Comparison of ENCODE assay signal across 34 mouse cellular contexts in genomic region chr13:96458018-96458417, GRCm38 (mm10). TPM values are rescaled to one million over a fixed set of nuclear protein-coding genes. Genes with fewer than 3 reads are reported as not detected.
DNase-seq lines count a peak whose midpoint lies in the region; ATAC-seq and TF ChIP-seq lines count a peak whose summit lies in the region.
"Had no signal": no experiment of that assay in that cellular context is flagged by ENCODE, and none has a peak within 500 bp of the region (broad histone marks: within the 10 kb centered on the region; RNA-seq: fewer than 3 reads in every experiment).

No protein-coding gene starts in this region.

- H3K27me3 ChIP-seq in embryonic facial prominence, embryonic 13.5 days, result no peaks in the 10 kb centered on the region
- no peaks in the 10 kb centered on the region for H3K27me3 ChIP-seq in embryonic facial prominence, embryonic 10.5 days (replicated peaks; ENCODE audit: low read depth, poor library complexity, severe bottlenecking)
- no peaks in the 10 kb centered on the region for H3K27me3 ChIP-seq in intestine, embryonic 14.5 days (replicated peaks; ENCODE audit: control insufficient read depth, insufficient read depth, low read length)
- H3K27me3 ChIP-seq in intestine, postnatal 0 days (replicated peaks; ENCODE audit: control insufficient read depth, insufficient read depth, low read length), result no peaks in the 10 kb centered on the region
- no peaks in the 10 kb centered on the region for H3K27me3 ChIP-seq in embryonic facial prominence, embryonic 15.5 days
- H3K27me3 ChIP-seq in limb, embryonic 15.5 days, result no peaks in the 10 kb centered on the region
- no peaks in the 10 kb centered on the region for H3K27me3 ChIP-seq in heart, embryonic 11.5 days (ENCODE audit: control insufficient read depth, insufficient read depth, low read length)
- H3K27me3 ChIP-seq: CH12.LX; neural tube, embryonic 13.5 days had no signal

- H3K4me2 ChIP-seq in embryonic facial prominence, embryonic 13.5 days, result no peak overlapping the region
- no peak overlapping the region for H3K4me2 ChIP-seq in intestine, embryonic 14.5 days (ENCODE audit: low read length)
- no peak overlapping the region for H3K4me2 ChIP-seq in intestine, postnatal 0 days (replicated peaks; ENCODE audit: low read depth)
- H3K4me2 ChIP-seq in embryonic facial prominence, embryonic 15.5 days (replicated peaks), result no peak overlapping the region
- H3K4me2 ChIP-seq in limb, embryonic 15.5 days, result no peak overlapping the region
- no peak overlapping the region for H3K4me2 ChIP-seq in heart, embryonic 11.5 days
- H3K4me2 ChIP-seq: hindbrain, embryonic 14.5 days; neural tube, embryonic 13.5 days had no signal

- H3K27ac ChIP-seq in embryonic facial prominence, embryonic 13.5 days, result peak overlapping the region; percentile 68; the same call in 1 of the 2 replicates
- H3K27ac ChIP-seq in embryonic facial prominence, embryonic 10.5 days (replicated peaks), result no peak overlapping the region
- H3K27ac ChIP-seq in intestine, embryonic 14.5 days (ENCODE audit: low read depth), result no peak overlapping the region
- H3K27ac ChIP-seq in intestine, postnatal 0 days (ENCODE audit: low read depth, low read length), result no peak overlapping the region
- H3K27ac ChIP-seq in embryonic facial prominence, embryonic 15.5 days (replicated peaks), result peak overlapping the region; percentile 61
- H3K27ac ChIP-seq in limb, embryonic 15.5 days, result peak overlapping the region; percentile 57
- H3K27ac ChIP-seq in heart, embryonic 11.5 days (ENCODE audit: low read depth, low read length), result no peak overlapping the region
- H3K27ac ChIP-seq: forebrain, embryonic 10.5 days; heart, embryonic 10.5 days; hindbrain, embryonic 14.5 days; liver, embryonic 14.5 days; macrophage; neural tube, embryonic 13.5 days had no signal

- peaks cover 16% of the 10 kb centered on the region for H3K4me1 ChIP-seq in embryonic facial prominence, embryonic 13.5 days
- H3K4me1 ChIP-seq in embryonic facial prominence, embryonic 10.5 days, result peaks cover 5% of the 10 kb centered on the region; the same call in 1 of the 2 replicates
- H3K4me1 ChIP-seq in intestine, embryonic 14.5 days (replicated peaks; ENCODE audit: control insufficient read depth, insufficient read depth, low read length), result no peaks in the 10 kb centered on the region
- H3K4me1 ChIP-seq in intestine, postnatal 0 days (replicated peaks; ENCODE audit: control insufficient read depth, insufficient read depth, low read length), result no peaks in the 10 kb centered on the region
- 0 out of 2 replicates have a peak, but pooled peaks cover 5% of the 10 kb centered on the region for H3K4me1 ChIP-seq in embryonic facial prominence, embryonic 15.5 days
- peaks cover 2% of the 10 kb centered on the region; the same call in 1 of the 2 replicates for H3K4me1 ChIP-seq in limb, embryonic 15.5 days
- no peaks in the 10 kb centered on the region for H3K4me1 ChIP-seq in heart, embryonic 11.5 days (ENCODE audit: control insufficient read depth, insufficient read depth, low read length)
- H3K4me1 ChIP-seq: forebrain, embryonic 10.5 days; heart, embryonic 10.5 days; neural tube, embryonic 13.5 days had no signal

- TF ChIP-seq CTCF in intestine, postnatal 0 days (IDR thresholded peaks at IDR 0.05; ENCODE audit: low read depth), result no peak

- H3K9me3 ChIP-seq in embryonic facial prominence, embryonic 13.5 days, result no peaks in the 10 kb centered on the region
- no peaks in the 10 kb centered on the region for H3K9me3 ChIP-seq in embryonic facial prominence, embryonic 10.5 days
- H3K9me3 ChIP-seq in intestine, embryonic 14.5 days (ENCODE audit: control insufficient read depth, low read length), result no peaks in the 10 kb centered on the region
- H3K9me3 ChIP-seq in intestine, postnatal 0 days (ENCODE audit: control insufficient read depth), result no peaks in the 10 kb centered on the region
- H3K9me3 ChIP-seq in embryonic facial prominence, embryonic 15.5 days (replicated peaks), result no peaks in the 10 kb centered on the region
- H3K9me3 ChIP-seq in limb, embryonic 15.5 days, result no peaks in the 10 kb centered on the region
- H3K9me3 ChIP-seq in heart, embryonic 11.5 days (replicated peaks; ENCODE audit: control insufficient read depth, low read length), result no peaks in the 10 kb centered on the region
- H3K9me3 ChIP-seq: forebrain, embryonic 10.5 days; heart, embryonic 10.5 days; neural tube, embryonic 13.5 days had no signal

- no peak for ATAC-seq in embryonic facial prominence, embryonic 13.5 days (ENCODE audit: insufficient number of reproducible peaks, insufficient read depth, low FRiP score, low TSS enrichment, low read depth)
- peak; percentile 72 for ATAC-seq in intestine, embryonic 14.5 days (replicated peaks; ENCODE audit: low FRiP score, low TSS enrichment, low read depth)
- ATAC-seq in intestine, postnatal 0 days, result no peak
- ATAC-seq in embryonic facial prominence, embryonic 15.5 days (ENCODE audit: insufficient number of reproducible peaks, low FRiP score, low TSS enrichment, low read depth), result peak; percentile 77; the same call in 1 of the 2 replicates
- ATAC-seq in limb, embryonic 15.5 days (ENCODE audit: insufficient number of reproducible peaks, low FRiP score, low TSS enrichment, low read depth), result no peak
- ATAC-seq in heart, embryonic 11.5 days (replicated peaks; ENCODE audit: insufficient number of reproducible peaks, low FRiP score, low TSS enrichment), result no peak
- ATAC-seq: forebrain, embryonic 16.5 days had no signal

- H3K4me3 ChIP-seq in embryonic facial prominence, embryonic 13.5 days, result no peak overlapping the region
- H3K4me3 ChIP-seq in embryonic facial prominence, embryonic 10.5 days, result no peak overlapping the region
- H3K4me3 ChIP-seq in intestine, embryonic 14.5 days (ENCODE audit: low read depth, low read length), result no peak overlapping the region
- H3K4me3 ChIP-seq in intestine, postnatal 0 days (ENCODE audit: low read depth, low read length), result no peak overlapping the region
- no peak overlapping the region for H3K4me3 ChIP-seq in embryonic facial prominence, embryonic 15.5 days (replicated peaks)
- no peak overlapping the region for H3K4me3 ChIP-seq in limb, embryonic 15.5 days
- H3K4me3 ChIP-seq in heart, embryonic 11.5 days (ENCODE audit: low read depth, low read length), result no peak overlapping the region
- H3K4me3 ChIP-seq: forebrain, embryonic 10.5 days; heart, embryonic 10.5 days; neural tube, embryonic 13.5 days had no signal

- no peak overlapping the region for H3K9ac ChIP-seq in embryonic facial prominence, embryonic 13.5 days
- H3K9ac ChIP-seq in intestine, embryonic 14.5 days (ENCODE audit: low read length), result no peak overlapping the region
- H3K9ac ChIP-seq in intestine, postnatal 0 days (ENCODE audit: low read depth, low read length), result no peak overlapping the region
- H3K9ac ChIP-seq in embryonic facial prominence, embryonic 15.5 days, result no peak overlapping the region
- H3K9ac ChIP-seq in limb, embryonic 15.5 days, result no peak overlapping the region
- H3K9ac ChIP-seq in heart, embryonic 11.5 days (ENCODE audit: low read depth, low read length), result no peak overlapping the region
- H3K9ac ChIP-seq: hindbrain, embryonic 14.5 days; liver, embryonic 14.5 days; neural tube, embryonic 13.5 days had no signal

- H3K36me3 ChIP-seq in embryonic facial prominence, embryonic 13.5 days, result no peaks in the 10 kb centered on the region
- H3K36me3 ChIP-seq in embryonic facial prominence, embryonic 10.5 days (replicated peaks), result no peaks in the 10 kb centered on the region
- H3K36me3 ChIP-seq in intestine, embryonic 14.5 days (ENCODE audit: control insufficient read depth, insufficient read depth, low read length), result no peaks in the 10 kb centered on the region
- H3K36me3 ChIP-seq in intestine, postnatal 0 days (ENCODE audit: control insufficient read depth, insufficient read depth), result no peaks in the 10 kb centered on the region
- no peaks in the 10 kb centered on the region for H3K36me3 ChIP-seq in embryonic facial prominence, embryonic 15.5 days
- no peaks in the 10 kb centered on the region for H3K36me3 ChIP-seq in limb, embryonic 15.5 days
- no peaks in the 10 kb centered on the region for H3K36me3 ChIP-seq in heart, embryonic 11.5 days (ENCODE audit: control insufficient read depth, insufficient read depth, low read length)
- H3K36me3 ChIP-seq: forebrain, embryonic 10.5 days; heart, embryonic 10.5 days; neural tube, embryonic 13.5 days had no signal

- DNase-seq in embryonic facial prominence, embryonic 10.5 days (ENCODE audit: low spot score), result no peak
- DNase-seq in intestine, embryonic 14.5 days (ENCODE audit: low spot score), result no peak
- no peak for DNase-seq in urinary bladder, postnatal 36 days (ENCODE audit: low spot score in 2 of 2)
- DNase-seq: adrenal gland, adult 8-10 months; cerebellum, adult 11-12 months; cerebellum, postnatal 10 days; gastrocnemius, postnatal 14 days; heart, postnatal 36 days; kidney, adult 11 months; kidney, postnatal 14 days; layer of hippocampus, adult 9-11 months; liver; lung, adult 2 months; lung, postnatal 10 days; midbrain, embryonic 14.5 days; thymus, postnatal 14 days had no signal

- 47% methylated on average over 5 of the region's 5 CpGs for WGBS in embryonic facial prominence, embryonic 13.5 days
- 87% methylated on average over 5 of the region's 5 CpGs for WGBS in embryonic facial prominence, embryonic 10.5 days
- 64% methylated on average over 5 of the region's 5 CpGs for WGBS in intestine, embryonic 14.5 days
- 39% methylated on average over 5 of the region's 5 CpGs for WGBS in intestine, postnatal 0 days
- 39% methylated on average over 5 of the region's 5 CpGs for WGBS in embryonic facial prominence, embryonic 15.5 days
- 53% methylated on average over 5 of the region's 5 CpGs for WGBS in limb, embryonic 15.5 days
- WGBS in heart, embryonic 11.5 days (ENCODE audit: insufficient replicate concordance), result 69% methylated on average over 5 of the region's 5 CpGs

RNA-seq across cellular contexts. Expression of gene Ankdd1b, which starts 13.0 kb away (rescaled TPM):
- 0.21 TPM in 1 of 2 replicates, not detected in the other for polyA plus RNA-seq in embryonic facial prominence, embryonic 13.5 days (2015; fragmentation: Nextera tagmentation; extraction: Ambion mirVana)
- polyA plus RNA-seq in embryonic facial prominence, embryonic 10.5 days (2016; fragmentation: Nextera tagmentation; extraction: Ambion mirVana), result 0.11 and 0.31 TPM in 2 replicates
- polyA plus RNA-seq in intestine, embryonic 14.5 days (2014; fragmentation: Nextera tagmentation; extraction: Ambion mirVana), result 0.16 and 0.23 TPM in 2 replicates
- 0.14 and 0.25 TPM in 2 replicates for polyA plus RNA-seq in intestine, postnatal 0 days (2015; fragmentation: Nextera tagmentation; extraction: Ambion mirVana)
- 0.12 and 0.26 TPM in 2 replicates for polyA plus RNA-seq in embryonic facial prominence, embryonic 15.5 days (2015; fragmentation: Nextera tagmentation; extraction: Ambion mirVana)
- 0.10 and 0.71 TPM in 2 replicates for polyA plus RNA-seq in limb, embryonic 15.5 days (2015; fragmentation: Nextera tagmentation; extraction: Ambion mirVana)
- 0.30 and 0.31 TPM in 2 replicates for polyA plus RNA-seq in heart, embryonic 11.5 days (2014; fragmentation: Nextera tagmentation; extraction: Ambion mirVana)
- polyA plus RNA-seq: C2C12; forebrain, embryonic 10.5 days; forebrain, embryonic 16.5 days; hindbrain, embryonic 14.5 days; macrophage; midbrain, embryonic 14.5 days; neural tube, embryonic 13.5 days had no signal

RNA-seq across cellular contexts. Expression of gene Gm17622, which starts 32.5 kb away (rescaled TPM):
- polyA plus RNA-seq in embryonic facial prominence, embryonic 13.5 days (2015; fragmentation: Nextera tagmentation; extraction: Ambion mirVana), result not detected in 2 replicates
- polyA plus RNA-seq in embryonic facial prominence, embryonic 10.5 days (2016; fragmentation: Nextera tagmentation; extraction: Ambion mirVana), result not detected in 2 replicates
- polyA plus RNA-seq in intestine, embryonic 14.5 days (2014; fragmentation: Nextera tagmentation; extraction: Ambion mirVana), result not detected in 2 replicates
- polyA plus RNA-seq in intestine, postnatal 0 days (2015; fragmentation: Nextera tagmentation; extraction: Ambion mirVana), result not detected in 2 replicates
- not detected in 2 replicates for polyA plus RNA-seq in embryonic facial prominence, embryonic 15.5 days (2015; fragmentation: Nextera tagmentation; extraction: Ambion mirVana)
- not detected in 2 replicates for polyA plus RNA-seq in limb, embryonic 15.5 days (2015; fragmentation: Nextera tagmentation; extraction: Ambion mirVana)
- not detected in 2 replicates for polyA plus RNA-seq in heart, embryonic 11.5 days (2014; fragmentation: Nextera tagmentation; extraction: Ambion mirVana)
- polyA plus RNA-seq: C2C12; forebrain, embryonic 10.5 days; forebrain, embryonic 16.5 days; heart, embryonic 10.5 days; heart, embryonic 16.5 days; hindbrain, embryonic 14.5 days; kidney, embryonic 14.5 days; liver, embryonic 14.5 days; lung, adult 2 months; macrophage; midbrain, embryonic 14.5 days; neural tube, embryonic 13.5 days; stomach, embryonic 14.5 days; urinary bladder, adult 2 months had no signal

Comparison
In these comparisons a context has a peak if more than half of its experiments do, and no peak if none do; other contexts are left out.
1. ATAC-seq: peak in intestine, embryonic 14.5 days (single experiment) and embryonic facial prominence, embryonic 15.5 days (single experiment); none in embryonic facial prominence, embryonic 13.5 days (single experiment), intestine, postnatal 0 days (single experiment), limb, embryonic 15.5 days (single experiment) and heart, embryonic 11.5 days (single experiment).
2. H3K27ac ChIP-seq: peak in embryonic facial prominence, embryonic 13.5 days (single experiment), embryonic facial prominence, embryonic 15.5 days (single experiment) and limb, embryonic 15.5 days (single experiment); none in embryonic facial prominence, embryonic 10.5 days (single experiment), intestine, embryonic 14.5 days (single experiment), intestine, postnatal 0 days (single experiment) and heart, embryonic 11.5 days (single experiment).